Mouse (Mus musculus) olfactory bulb, adult 2 months (tissue): ENCODE data around the gene Rnasek.
A peak's percentile ranks its signal among the peaks of the same experiment; 100 is the strongest.

Experiments used
- CTCF ChIP-seq: fragments of 200-500 bp; IDR thresholded peaks from 2 replicates; pipeline ENCODE4 v1.5.1; 2012; ENCODE audit warnings: low read depth, mild to moderate bottlenecking, low read length, moderate library complexity; ENCODE audit not compliant: insufficient read depth
- POLR2A ChIP-seq: fragments of 200-500 bp; IDR thresholded peaks from 2 replicates; pipeline ENCODE4 v1.6.1; 2012; ENCODE audit warnings: mild to moderate bottlenecking, low read depth, low read length, moderate library complexity; ENCODE audit not compliant: insufficient read depth

DNA sequence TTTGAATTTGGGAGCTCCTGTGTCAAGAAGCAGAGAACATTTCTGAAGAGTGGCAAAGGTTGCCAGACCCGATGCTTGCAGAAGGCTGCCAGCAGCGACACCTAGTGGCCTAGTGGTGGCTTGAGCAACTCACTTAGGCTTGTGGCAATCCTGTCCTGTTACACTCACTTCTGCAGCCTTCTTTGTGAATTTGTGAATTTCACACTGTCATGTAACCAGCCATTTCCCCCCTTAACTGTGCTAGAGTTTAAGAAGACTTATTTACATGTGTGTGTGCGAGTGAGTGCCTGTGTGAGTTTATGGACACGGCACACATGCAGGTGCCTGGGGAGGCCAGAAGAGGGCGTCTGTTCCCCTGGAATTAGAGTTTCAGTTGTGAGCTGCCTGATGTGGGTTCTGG lies 38.0 kb downstream of the Rnasek start:
- no peak for TF ChIP-seq POLR2A
- TF ChIP-seq CTCF, result peak; percentile 59; the same call in 1 of the 2 replicates
